In the genomic region with DNA sequence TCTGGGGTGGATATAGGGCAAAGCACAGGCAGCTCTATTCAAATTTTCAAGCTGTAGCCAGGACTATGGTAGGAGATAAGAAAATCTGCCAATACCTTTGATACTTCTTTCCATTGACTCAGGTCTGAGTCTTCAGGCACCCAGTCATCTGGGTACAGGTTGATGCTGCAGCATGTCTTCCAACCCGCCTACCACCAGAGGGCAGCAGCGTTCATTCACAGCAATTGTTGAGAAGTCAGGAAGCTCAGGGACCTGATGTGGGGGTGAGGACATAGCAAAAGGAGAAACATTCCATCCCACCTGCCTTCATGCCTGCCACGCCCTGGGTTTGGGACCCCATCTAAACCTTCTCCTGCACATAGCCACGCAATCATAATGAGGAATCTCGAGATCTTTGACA, we compare ENCODE assay signal across 9 mouse cellular contexts.
DNase-seq lines count a peak whose midpoint lies in the region; ATAC-seq and TF ChIP-seq lines count a peak whose summit lies in the region.
"Had no signal": no experiment of that assay in that cellular context is flagged by ENCODE, and none has a peak within 500 bp of the region (broad histone marks: within the 10 kb centered on the region; RNA-seq: fewer than 3 reads in every experiment).

No protein-coding gene starts in this region.

- no peaks in the 10 kb centered on the region for H3K4me1 ChIP-seq in hindbrain, embryonic 10.5 days (replicated peaks)
- H3K4me1 ChIP-seq in hindbrain, embryonic 12.5 days: no peaks in the 10 kb centered on the region
- H3K4me1 ChIP-seq in ES-E14 (ENCODE audit: control insufficient read depth in 2 of 2, insufficient read depth in 2 of 2, low read length in 2 of 2, poor library complexity in 1 of 2): no peaks in the 10 kb centered on the region
- H3K4me1 ChIP-seq in small intestine, adult 2 months (ENCODE audit: control insufficient read depth, insufficient read depth, insufficient read length, low read length): no peaks in the 10 kb centered on the region
- H3K4me1 ChIP-seq: embryonic facial prominence, embryonic 13.5 days had no signal

- TF ChIP-seq CTCF in layer of hippocampus, adult 2 months (conservative IDR thresholded peaks at IDR 0.05): peak; percentile 74
- peak; percentile 38; the same call in 1 of the 2 replicates for TF ChIP-seq CTCF in small intestine, adult 2 months (IDR thresholded peaks at IDR 0.05; ENCODE audit: extremely low read depth, insufficient read length, insufficient replicate concordance, low read depth, low read length)

- no peaks in the 10 kb centered on the region for H3K27me3 ChIP-seq in hindbrain, embryonic 10.5 days (ENCODE audit: insufficient read depth, poor library complexity, severe bottlenecking)
- no peaks in the 10 kb centered on the region for H3K27me3 ChIP-seq in hindbrain, embryonic 12.5 days
- H3K27me3 ChIP-seq in small intestine, adult 2 months (ENCODE audit: control insufficient read depth, insufficient read depth, low read length): no peaks in the 10 kb centered on the region
- H3K27me3 ChIP-seq: embryonic facial prominence, embryonic 13.5 days had no signal

- H3K9me3 ChIP-seq in hindbrain, embryonic 10.5 days: no peaks in the 10 kb centered on the region
- H3K9me3 ChIP-seq in hindbrain, embryonic 12.5 days (replicated peaks): no peaks in the 10 kb centered on the region
- no peaks in the 10 kb centered on the region for H3K9me3 ChIP-seq in ES-E14 (ENCODE audit: control insufficient read depth, insufficient read depth, low read depth, low read length)
- H3K9me3 ChIP-seq: embryonic facial prominence, embryonic 13.5 days had no signal

- H3K4me2 ChIP-seq in hindbrain, embryonic 12.5 days (replicated peaks): no peak overlapping the region
- H3K4me2 ChIP-seq: embryonic facial prominence, embryonic 13.5 days had no signal

- H3K27ac ChIP-seq in hindbrain, embryonic 10.5 days: no peak overlapping the region
- H3K27ac ChIP-seq in hindbrain, embryonic 12.5 days: no peak overlapping the region
- no peak overlapping the region for H3K27ac ChIP-seq in ES-E14 (ENCODE audit: insufficient read depth, low read depth, low read length, poor library complexity, severe bottlenecking)
- no peak overlapping the region for H3K27ac ChIP-seq in layer of hippocampus, adult 2 months
- no peak overlapping the region for H3K27ac ChIP-seq in small intestine, adult 2 months (ENCODE audit: insufficient read depth, low read depth, low read length)
- H3K27ac ChIP-seq: embryonic facial prominence, embryonic 13.5 days had no signal

- no peak for TF ChIP-seq POLR2A in small intestine, adult 2 months (IDR thresholded peaks at IDR 0.05; ENCODE audit: low read depth, low read length)

- ATAC-seq in hindbrain, embryonic 12.5 days (ENCODE audit: low FRiP score): no peak
- no peak for ATAC-seq in megakaryocyte-erythroid progenitor cell, adult 5-6 weeks (replicated peaks; ENCODE audit: low FRiP score, low TSS enrichment, poor library complexity, severe bottlenecking)

- WGBS in hindbrain, embryonic 10.5 days: 17% methylated on average over 5 of the region's 5 CpGs
- WGBS in hindbrain, embryonic 12.5 days: 21% methylated on average over 5 of the region's 5 CpGs
- 21% methylated on average over 5 of the region's 5 CpGs for WGBS in small intestine, adult 2 months

- no peak overlapping the region for H3K4me3 ChIP-seq in hindbrain, embryonic 10.5 days
- no peak overlapping the region for H3K4me3 ChIP-seq in hindbrain, embryonic 12.5 days
- H3K4me3 ChIP-seq in ES-E14 (ENCODE audit: insufficient read depth in 1 of 2, low read depth in 1 of 2, low read length in 2 of 2, poor library complexity in 1 of 2, severe bottlenecking in 1 of 2): no peak overlapping the region
- H3K4me3 ChIP-seq in layer of hippocampus, adult 2 months: no peak overlapping the region
- H3K4me3 ChIP-seq in small intestine, adult 2 months (ENCODE audit: low read depth, low read length): no peak overlapping the region
- H3K4me3 ChIP-seq: embryonic facial prominence, embryonic 13.5 days had no signal

- H3K9ac ChIP-seq in hindbrain, embryonic 12.5 days: no peak overlapping the region
- no peak overlapping the region for H3K9ac ChIP-seq in ES-E14 (ENCODE audit: insufficient read depth, low read depth, low read length, poor library complexity, severe bottlenecking)
- H3K9ac ChIP-seq: embryonic facial prominence, embryonic 13.5 days had no signal

- DNase-seq in hindbrain, embryonic 10.5 days (ENCODE audit: low spot score): peak; percentile 41
- DNase-seq in 3T3-L1 (ENCODE audit: low read depth, low spot score): peak; percentile 57
- DNase-seq in ES-E14 (ENCODE audit: low read depth, low spot score): peak; percentile 24
- peak; percentile 4 for DNase-seq in cerebellum, adult 9-11 months
- peak in 1 of 2 experiments; percentile 49 for DNase-seq in layer of hippocampus, adult 2 months (ENCODE audit: low spot score in 2 of 2)

- H3K36me3 ChIP-seq in hindbrain, embryonic 10.5 days: no peaks in the 10 kb centered on the region
- H3K36me3 ChIP-seq in hindbrain, embryonic 12.5 days: no peaks in the 10 kb centered on the region
- no peaks in the 10 kb centered on the region for H3K36me3 ChIP-seq in ES-E14 (ENCODE audit: control insufficient read depth, insufficient read depth, low read length, poor library complexity, severe bottlenecking)
- H3K36me3 ChIP-seq in small intestine, adult 2 months (ENCODE audit: control insufficient read depth, insufficient read depth, low read length): no peaks in the 10 kb centered on the region
- H3K36me3 ChIP-seq: embryonic facial prominence, embryonic 13.5 days had no signal

- in situ Hi-C loops in ES-E14 (cut with MboI; ENCODE audit: low sequenced_read_pairs in 2 of 2, unreplicated experiment in 2 of 2): no loop called here

TF ChIP-seq in ES-E14, 5 proteins besides CTCF, POLR2A, EP300 and RAD21:
- TF ChIP-seq ZC3H11A (IDR thresholded peaks at IDR 0.05; ENCODE audit: borderline replicate concordance, low read depth, low read length) (no peak; the same call in 1 of the 2 replicates), MAFK (IDR thresholded peaks at IDR 0.05; ENCODE audit: insufficient read depth, low read depth, low read length) (no peak), CHD2 (IDR thresholded peaks at IDR 0.05; ENCODE audit: low read depth, low read length) (no peak), ZNF384 (IDR thresholded peaks at IDR 0.05; ENCODE audit: low read depth, low read length) (no peak), HCFC1 (IDR thresholded peaks at IDR 0.05; ENCODE audit: borderline replicate concordance, insufficient read depth, low read length) (no peak)
